Mouse (Mus musculus) midbrain, embryonic 13.5 days (tissue): Measurements from ENCODE around the gene Mctp2. TPM values are rescaled to one million over a fixed set of nuclear protein-coding genes. Genes with fewer than 3 reads are reported as not detected.

Experiments used
- ATAC-seq: fragments of 200-750 bp; cut with Nextera tagmentation; 2 replicates; pipeline ENCODE4 v1.8.0; 2017; ENCODE audit warnings: mild to moderate bottlenecking, moderate TSS enrichment, moderate library complexity
- H3K27ac ChIP-seq: fragments of 300-500 bp; sonication (generic); 2 replicates; pipeline ENCODE4 v1.5.1; 2015; ENCODE audit warnings: inconsistent platforms, mild to moderate bottlenecking, moderate library complexity
- H3K27me3 ChIP-seq: fragments of 300-500 bp; sonication (generic); 2 replicates; pipeline ENCODE4 v1.6.1; 2015; ENCODE audit warnings: mild to moderate bottlenecking, inconsistent platforms
- H3K36me3 ChIP-seq: fragments of 300-500 bp; sonication (generic); 2 replicates; pipeline ENCODE4 v1.6.1; 2015; ENCODE audit warnings: mild to moderate bottlenecking, inconsistent platforms
- H3K4me1 ChIP-seq: fragments of 300-500 bp; sonication (generic); replicated peaks from 2 replicates; pipeline ENCODE4 v1.6.1; 2015; ENCODE audit warnings: inconsistent platforms
- H3K4me2 ChIP-seq: fragments of 300-500 bp; sonication (generic); replicated peaks from 2 replicates; pipeline ENCODE4 v1.6.1; 2015; ENCODE audit warnings: moderate library complexity, mild to moderate bottlenecking, inconsistent platforms
- H3K4me3 ChIP-seq: fragments of 300-500 bp; sonication (generic); replicated peaks from 2 replicates; pipeline ENCODE4 v1.5.1; 2015; ENCODE audit warnings: mild to moderate bottlenecking, inconsistent platforms
- H3K9ac ChIP-seq: fragments of 300-500 bp; sonication (generic); replicated peaks from 2 replicates; pipeline ENCODE4 v1.6.1; 2015; ENCODE audit warnings: mild to moderate bottlenecking, inconsistent platforms
- H3K9me3 ChIP-seq: fragments of 300-500 bp; sonication (generic); 2 replicates; pipeline ENCODE4 v1.6.1; 2016; ENCODE audit warnings: mild to moderate bottlenecking, inconsistent platforms
- WGBS: fragments of 180-500 bp; shearing (Covaris S2); methylation state at CpG from one replicate; pipeline ENCODE4 v1.1.7; 2015; 5-methylcytosine and 5-hydroxymethylcytosine counted together
- polyA plus RNA-seq: library from polyadenylated mRNA; unstranded; fragments of >200 nt; fragmentation: Nextera tagmentation; extraction: Ambion mirVana; gene quantifications from 2 replicates; pipeline ENCODE4 v1.2.1, GENCODE M21; 2015

Gene Mctp2
- polyA plus RNA-seq, 1 experiment from 2014 or later: 0.81 TPM

- 70% methylated on average over 2 of the region's 2 CpGs for whole genome bisulfite sequencing
- Histone ChIP-seq H3K4me1 (no peaks in the 10 kb centered on the region), H3K27ac (no peak overlapping the region), H3K9ac (no peak overlapping the region), H3K9me3 (no peaks in the 10 kb centered on the region), H3K4me3 (no peak overlapping the region), H3K4me2 (no peak overlapping the region), H3K36me3 (no peaks in the 10 kb centered on the region), H3K27me3 (no peaks in the 10 kb centered on the region)
- no peak for ATAC-seq
Measured at GRCm38 (mm10) chr7:72051759-72052158, 254.6 kb downstream of the Mctp2 start.

DNA sequence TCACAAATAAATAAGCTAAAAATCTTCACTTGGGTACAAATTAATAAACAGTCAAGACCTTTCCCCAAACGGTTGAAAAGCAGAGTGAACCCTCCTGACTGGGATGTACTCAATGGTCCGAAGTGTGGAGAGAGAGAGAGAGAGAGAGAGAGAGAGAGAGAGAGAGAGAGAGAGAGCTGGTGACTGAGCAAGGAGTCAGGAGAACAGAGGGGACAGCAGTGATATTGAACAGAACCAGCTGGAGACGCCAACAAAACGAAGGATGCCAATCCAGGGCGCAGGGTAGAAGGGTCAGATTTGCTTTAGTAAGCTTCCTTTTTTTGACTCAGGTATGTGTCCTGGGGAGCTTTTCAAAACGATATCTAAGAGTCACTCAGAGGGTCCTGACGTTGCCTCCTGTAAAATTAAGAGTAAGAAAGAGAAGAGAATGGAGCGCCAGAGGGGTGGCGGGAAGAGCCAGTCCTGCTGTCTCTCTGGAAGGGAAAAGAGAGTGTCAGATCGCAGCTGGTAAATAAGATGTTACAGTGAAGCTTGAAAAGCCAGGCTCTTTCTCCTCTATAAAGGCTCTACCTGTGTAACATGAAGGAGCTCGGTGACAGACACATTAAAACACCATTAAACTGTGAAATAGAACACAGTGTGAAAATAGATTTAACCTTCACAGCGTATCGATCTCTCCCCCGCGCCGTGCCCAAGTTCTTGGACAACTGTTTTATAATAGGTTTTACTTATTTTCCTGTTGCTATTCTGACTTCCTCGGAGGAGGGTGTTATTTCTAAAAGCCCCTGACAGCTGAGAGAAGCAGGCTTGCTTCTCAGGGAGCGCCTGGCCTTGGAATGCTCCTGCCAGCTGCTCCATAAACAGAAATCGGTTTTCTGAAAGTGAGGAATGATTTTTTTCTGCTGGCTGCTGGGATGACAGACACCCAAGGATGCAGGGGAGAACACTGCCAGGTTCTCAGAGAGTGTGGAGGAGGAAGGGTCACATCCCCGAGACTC lies 258.5 kb downstream of the Mctp2 start:
- Histone ChIP-seq H3K9ac (no peak overlapping the region), H3K4me2 (no peak overlapping the region)
- no peak for ATAC-seq

More for the DNA sequence above, 258.5 kb downstream of the Mctp2 start:
- no peaks in the 10 kb centered on the region for H3K9me3 ChIP-seq
- no peak overlapping the region for H3K27ac ChIP-seq
- no peaks in the 10 kb centered on the region for H3K36me3 ChIP-seq
- no peaks in the 10 kb centered on the region for H3K27me3 ChIP-seq
- no peak overlapping the region for H3K4me3 ChIP-seq
- no peaks in the 10 kb centered on the region for H3K4me1 ChIP-seq
- 72% methylated on average over 20 of the region's 20 CpGs for WGBS
